Mouse (Mus musculus) midbrain, embryonic 16.5 days (tissue): ENCODE measurements around the gene Fgfr2. TPM values are rescaled to one million over a fixed set of nuclear protein-coding genes. Genes with fewer than 3 reads are reported as not detected.

Experiments
- ATAC-seq: fragments of 200-750 bp; cut with Nextera tagmentation; 2 replicates; pipeline ENCODE4 v1.8.0; 2017; ENCODE audit warnings: moderate TSS enrichment
- H3K27ac ChIP-seq: fragments of 300-500 bp; sonication (generic); 2 replicates; pipeline ENCODE4 v1.5.1; 2014; ENCODE audit warnings: mild to moderate bottlenecking, low read length, mixed read lengths
- H3K27me3 ChIP-seq: fragments of 300-500 bp; sonication (generic); 2 replicates; pipeline ENCODE4 v1.6.1; 2014; ENCODE audit warnings: low read depth, low read length, mixed read lengths; ENCODE audit not compliant: control insufficient read depth, insufficient read depth
- H3K36me3 ChIP-seq: fragments of 300-500 bp; sonication (generic); 2 replicates; pipeline ENCODE4 v1.6.1; 2014; ENCODE audit warnings: mild to moderate bottlenecking, low read length, moderate library complexity, mixed read lengths; ENCODE audit not compliant: control insufficient read depth, insufficient read depth
- H3K4me1 ChIP-seq: fragments of 300-500 bp; sonication (generic); 2 replicates; pipeline ENCODE4 v1.6.1; 2014; ENCODE audit warnings: mild to moderate bottlenecking, low read length, mixed read lengths; ENCODE audit not compliant: control insufficient read depth, insufficient read depth
- H3K4me2 ChIP-seq: fragments of 300-500 bp; sonication (generic); 2 replicates; pipeline ENCODE4 v1.6.1; 2014; ENCODE audit warnings: mild to moderate bottlenecking, low read length, mixed read lengths
- H3K4me3 ChIP-seq: fragments of 300-500 bp; sonication (generic); 2 replicates; pipeline ENCODE4 v1.5.1; 2014; ENCODE audit warnings: low read depth, mild to moderate bottlenecking, low read length, moderate library complexity, mixed read lengths
- H3K9ac ChIP-seq: fragments of 300-500 bp; sonication (generic); 2 replicates; pipeline ENCODE4 v1.6.1; 2014; ENCODE audit warnings: low read depth, low read length, mixed read lengths
- H3K9me3 ChIP-seq: fragments of 300-500 bp; sonication (generic); replicated peaks from 2 replicates; pipeline ENCODE4 v1.6.1; 2014; ENCODE audit warnings: mild to moderate bottlenecking, low read length, mixed read lengths; ENCODE audit not compliant: control insufficient read depth, poor library complexity, severe bottlenecking
- WGBS: fragments of 180-500 bp; shearing (Covaris S2); extraction: QIAGEN DNeasy Blood & Tissue Kit; methylation state at CpG from one replicate; pipeline ENCODE4 v1.1.7; 2014; 5-methylcytosine and 5-hydroxymethylcytosine counted together
- polyA plus RNA-seq: library from polyadenylated mRNA; unstranded; fragments of >200 nt; fragmentation: Nextera tagmentation; extraction: Ambion mirVana; gene quantifications from 2 replicates; pipeline ENCODE4 v1.2.1, GENCODE M21; 2015

Gene Fgfr2
- polyA plus RNA-seq, 1 experiment from 2014 or later: 23.8 TPM

DNA sequence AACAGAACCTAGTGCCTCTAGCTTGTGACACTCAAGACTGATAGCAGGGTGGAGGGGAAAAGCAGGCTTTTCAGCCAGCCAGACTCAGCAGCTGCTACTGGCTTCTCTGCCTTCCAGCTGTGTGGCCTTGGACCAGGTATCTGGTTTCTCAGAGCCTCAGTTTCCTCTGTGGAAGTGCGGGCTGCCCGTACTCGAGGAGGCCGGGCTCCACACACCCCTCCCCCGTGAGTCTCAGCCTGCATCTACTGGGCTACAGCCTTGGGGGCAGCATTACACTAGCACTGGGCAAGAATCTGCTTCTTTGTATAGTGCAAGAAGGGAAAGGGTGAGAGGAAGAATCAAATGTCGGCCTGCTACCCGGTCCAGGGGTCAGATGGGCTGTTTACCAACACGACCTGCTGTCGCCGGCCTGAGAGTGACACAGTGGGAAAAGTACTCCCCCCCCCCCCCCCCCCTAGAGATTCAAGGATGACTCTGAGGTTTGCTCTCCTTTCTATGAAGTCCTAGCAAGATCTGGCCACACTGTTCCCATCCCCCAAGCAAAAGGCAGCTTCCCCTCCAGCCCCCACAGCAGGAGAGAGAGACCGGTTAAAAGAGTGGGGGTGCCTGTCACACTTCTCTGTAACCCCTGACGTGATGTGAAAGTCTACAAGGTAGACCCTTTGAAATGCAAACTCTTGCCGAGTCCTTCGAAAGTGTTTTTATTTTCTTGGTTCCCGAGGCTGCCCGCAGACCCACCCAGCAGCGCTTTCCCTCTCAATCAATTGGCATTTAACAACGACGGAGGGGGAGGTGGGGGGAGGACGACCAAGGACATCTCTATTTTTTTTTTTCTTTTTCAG, 314.1 kb downstream of the Fgfr2 start:
- Histone ChIP-seq H3K27ac (peak overlapping the region; percentile 70), H3K27me3 (no peaks in the 10 kb centered on the region), H3K36me3 (no peaks in the 10 kb centered on the region), H3K9me3 (no peaks in the 10 kb centered on the region), H3K4me1 (peaks cover 60% of the 10 kb centered on the region), H3K4me3 (no peak overlapping the region), H3K4me2 (peak overlapping the region; percentile 38), H3K9ac (peak overlapping the region; percentile 23; the same call in 1 of the 2 replicates)
- 1% methylated on average over 20 of the region's 20 CpGs for WGBS
- ATAC-seq: 0 out of 2 replicates have a peak, but pooled peaks have one; percentile 3

DNA sequence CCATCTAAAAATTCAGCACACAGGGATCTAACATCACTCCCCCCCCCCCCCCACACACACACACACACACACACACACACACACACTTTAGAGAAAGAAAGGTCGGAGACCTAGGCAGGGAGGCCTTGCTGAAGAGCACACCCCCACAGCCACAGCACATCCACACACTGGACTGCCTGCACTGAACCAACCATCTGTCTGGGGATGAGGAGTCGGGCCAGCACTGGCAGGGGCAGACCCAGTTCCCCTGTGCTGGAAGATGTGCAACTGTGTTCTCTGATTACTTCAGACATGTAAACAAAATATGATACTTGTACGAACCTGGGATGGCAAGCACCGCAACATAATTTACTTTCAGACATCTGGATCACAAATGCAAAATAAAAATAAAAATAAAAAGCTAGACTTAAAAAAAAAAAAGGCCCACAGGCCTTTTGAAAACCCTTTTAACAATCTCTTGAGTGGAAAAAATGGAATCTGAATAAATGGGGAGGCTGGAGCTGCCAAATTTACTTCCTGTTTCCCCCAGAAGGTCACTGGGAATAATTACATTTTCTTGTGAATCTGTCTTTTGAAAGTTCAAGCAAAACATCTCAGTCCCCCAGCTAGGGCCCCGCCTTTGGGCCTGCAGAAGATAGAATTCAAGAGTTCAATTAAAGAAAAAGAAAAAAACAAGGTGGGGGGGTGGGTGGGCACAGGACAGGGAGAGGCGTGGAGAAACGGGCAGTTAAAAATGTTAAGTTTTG, 314.9 kb downstream of the Fgfr2 start:
- Histone ChIP-seq H3K9me3 (no peaks in the 10 kb centered on the region), H3K36me3 (no peaks in the 10 kb centered on the region), H3K4me3 (no peak overlapping the region), H3K27me3 (no peaks in the 10 kb centered on the region), H3K4me1 (peaks cover 58% of the 10 kb centered on the region), H3K4me2 (peak overlapping the region; percentile 38; the same call in 1 of the 2 replicates), H3K27ac (peak overlapping the region; percentile 70), H3K9ac (no peak overlapping the region)
- ATAC-seq: no peak
- 58% methylated on average over 7 of the region's 7 CpGs for WGBS

DNA sequence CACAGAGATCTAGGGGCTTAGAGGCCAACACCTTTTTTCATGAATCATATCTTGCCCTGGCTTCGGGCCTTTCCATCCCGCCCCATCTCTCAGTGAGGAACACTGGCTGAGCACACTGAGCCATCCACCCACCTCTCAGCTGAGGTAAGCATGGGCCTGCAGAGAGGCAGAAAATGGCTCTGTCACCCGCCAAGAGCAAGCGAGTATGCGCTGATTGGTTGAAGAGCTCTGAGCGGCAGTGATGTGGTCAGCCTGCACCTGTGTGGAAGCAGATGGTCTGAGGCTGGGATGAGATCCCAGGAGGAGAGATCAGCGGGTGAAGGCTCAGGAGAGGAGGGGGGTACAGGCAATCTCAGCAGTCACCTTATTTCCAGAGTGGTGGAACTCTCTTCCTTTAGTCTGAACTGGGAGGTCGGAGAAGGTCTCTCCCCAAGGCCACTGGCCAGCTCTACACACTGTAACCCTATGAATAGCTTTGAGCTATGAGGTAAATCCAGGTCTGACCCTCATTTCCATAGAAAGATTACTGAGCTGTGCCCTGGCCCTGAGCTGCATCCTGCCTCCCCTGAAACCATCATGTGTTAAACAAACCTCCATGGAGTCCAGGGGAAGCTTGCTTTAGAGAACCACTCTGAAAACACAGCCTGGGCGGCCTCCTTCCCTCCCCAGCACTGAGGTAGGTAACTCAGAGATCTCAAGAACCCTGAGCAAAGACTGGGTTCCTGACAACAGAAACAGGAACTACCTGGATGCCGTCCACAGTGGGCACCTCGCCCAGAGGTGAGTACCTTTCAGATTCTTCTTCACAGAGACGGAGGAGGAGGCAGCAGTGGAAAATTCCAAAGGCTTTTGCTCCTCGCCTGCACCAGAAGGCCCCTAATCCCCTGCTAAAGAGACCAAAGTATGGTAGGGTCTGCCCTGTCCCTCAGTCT, 316.0 kb downstream of the Fgfr2 start:
- H3K9ac ChIP-seq: 0 out of 2 replicates have a peak overlapping the region, but pooled peaks have one; percentile 23
- peaks cover 55% of the 10 kb centered on the region for H3K4me1 ChIP-seq
- H3K27ac ChIP-seq: peak overlapping the region; percentile 61
- H3K9me3 ChIP-seq: no peaks in the 10 kb centered on the region
- H3K4me3 ChIP-seq: no peak overlapping the region
- H3K27me3 ChIP-seq: no peaks in the 10 kb centered on the region
- 0 out of 2 replicates have a peak, but pooled peaks have one; percentile 12 for ATAC-seq
- H3K4me2 ChIP-seq: no peak overlapping the region
- 45% methylated on average over 13 of the region's 13 CpGs for WGBS
- no peaks in the 10 kb centered on the region for H3K36me3 ChIP-seq

DNA sequence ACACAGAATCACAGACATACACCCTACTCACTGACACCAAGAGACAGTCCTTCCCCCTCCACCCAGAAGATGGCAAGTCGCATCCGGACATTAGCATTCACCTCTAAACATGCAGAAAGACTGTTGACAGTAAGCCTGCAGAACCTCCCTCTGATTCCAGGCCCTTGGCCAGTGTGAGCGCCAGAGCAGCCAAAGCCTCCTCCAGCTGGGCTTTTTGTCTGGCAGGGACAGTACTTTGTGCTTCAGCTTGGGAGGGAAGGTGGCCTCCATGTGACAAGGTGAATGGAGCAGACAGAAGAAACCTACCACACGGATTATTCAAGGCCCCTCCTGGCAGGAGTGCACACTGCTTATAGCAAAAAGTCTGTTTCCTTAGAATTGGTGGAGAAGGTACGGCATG, 316.9 kb downstream of the Fgfr2 start:
- Histone ChIP-seq H3K4me1 (peaks cover 49% of the 10 kb centered on the region), H3K9me3 (no peaks in the 10 kb centered on the region), H3K9ac (no peak overlapping the region), H3K36me3 (no peaks in the 10 kb centered on the region), H3K27me3 (no peaks in the 10 kb centered on the region), H3K4me3 (no peak overlapping the region), H3K27ac (peak overlapping the region; percentile 61), H3K4me2 (no peak overlapping the region)
- no peak for ATAC-seq
- 34% methylated on average over 5 of the region's 5 CpGs for WGBS

DNA sequence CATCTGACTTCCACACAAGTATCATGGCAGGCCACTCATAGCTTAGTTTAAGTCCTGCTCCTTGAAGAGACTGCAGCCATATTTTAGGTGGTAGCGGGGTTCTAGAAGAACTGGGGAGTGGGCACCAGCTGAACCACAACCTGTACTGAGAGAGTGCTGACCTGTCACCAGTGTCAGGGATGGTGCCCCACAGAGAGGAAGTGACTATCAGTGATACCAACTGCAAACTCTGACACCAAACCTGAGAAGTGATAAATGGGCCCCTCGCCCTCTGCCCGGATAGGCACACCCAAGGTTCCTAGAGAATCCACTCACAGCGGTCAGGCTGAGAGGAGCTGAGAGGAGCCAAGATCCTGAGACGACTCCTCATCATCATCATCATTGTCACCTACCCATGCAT, 318.2 kb downstream of the Fgfr2 start:
- WGBS: 95% methylated on average over 5 of the region's 5 CpGs
- no peaks in the 10 kb centered on the region for H3K27me3 ChIP-seq
- H3K27ac ChIP-seq: no peak overlapping the region
- no peaks in the 10 kb centered on the region for H3K36me3 ChIP-seq
- H3K4me2 ChIP-seq: no peak overlapping the region
- no peak overlapping the region for H3K9ac ChIP-seq
- no peaks in the 10 kb centered on the region for H3K9me3 ChIP-seq
- H3K4me3 ChIP-seq: no peak overlapping the region
- ATAC-seq: no peak
- H3K4me1 ChIP-seq: peaks cover 41% of the 10 kb centered on the region

DNA sequence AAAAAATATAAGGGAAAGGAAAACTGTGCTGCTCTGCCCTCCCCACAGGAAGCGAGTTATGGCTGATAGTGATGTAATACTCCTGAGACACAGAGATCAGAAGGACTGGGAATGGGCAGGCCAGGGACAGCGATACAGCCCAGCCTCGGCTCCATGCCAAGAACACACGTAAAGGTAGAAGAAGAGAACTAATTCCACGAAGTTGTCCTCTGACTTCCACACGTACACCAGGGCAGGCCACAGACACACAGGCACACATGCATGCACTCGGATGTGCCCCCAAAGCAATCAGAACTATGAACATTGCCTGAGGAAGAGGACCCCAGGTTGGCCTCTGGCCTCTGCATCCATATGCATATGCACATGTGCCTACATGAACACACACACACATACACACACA, 318.7 kb downstream of the Fgfr2 start:
- ATAC-seq: no peak
- peaks cover 36% of the 10 kb centered on the region for H3K4me1 ChIP-seq
- 83% methylated on average over 7 of the region's 7 CpGs for WGBS

DNA sequence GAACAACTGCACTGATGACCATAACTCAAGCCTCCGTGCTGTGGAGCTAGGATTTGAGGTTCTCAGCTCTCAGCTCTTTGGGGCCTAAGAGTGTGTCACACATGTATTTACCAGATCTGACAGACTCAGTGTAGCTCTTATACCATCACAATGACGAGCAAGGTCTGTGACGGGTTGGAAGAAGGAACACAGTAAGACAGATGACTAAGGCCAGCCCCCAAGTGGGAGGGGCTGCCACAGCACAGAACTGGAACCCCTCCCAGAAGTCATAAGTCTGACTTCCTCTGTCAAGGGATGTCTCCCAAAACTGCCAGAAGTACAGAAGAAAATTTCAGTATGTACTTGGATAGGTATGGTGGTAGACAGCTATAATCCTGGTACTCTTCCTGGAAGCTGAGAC, 319.2 kb downstream of the Fgfr2 start:
- 86% methylated on average over 3 of the region's 3 CpGs for WGBS
- H3K27ac ChIP-seq: no peak overlapping the region

More for the DNA sequence above, 318.7 kb downstream of the Fgfr2 start:
- no peaks in the 10 kb centered on the region for H3K9me3 ChIP-seq
- H3K27ac ChIP-seq: no peak overlapping the region
- H3K36me3 ChIP-seq: no peaks in the 10 kb centered on the region
- no peaks in the 10 kb centered on the region for H3K27me3 ChIP-seq
- no peak overlapping the region for H3K4me2 ChIP-seq
- no peak overlapping the region for H3K9ac ChIP-seq
- H3K4me3 ChIP-seq: no peak overlapping the region

DNA sequence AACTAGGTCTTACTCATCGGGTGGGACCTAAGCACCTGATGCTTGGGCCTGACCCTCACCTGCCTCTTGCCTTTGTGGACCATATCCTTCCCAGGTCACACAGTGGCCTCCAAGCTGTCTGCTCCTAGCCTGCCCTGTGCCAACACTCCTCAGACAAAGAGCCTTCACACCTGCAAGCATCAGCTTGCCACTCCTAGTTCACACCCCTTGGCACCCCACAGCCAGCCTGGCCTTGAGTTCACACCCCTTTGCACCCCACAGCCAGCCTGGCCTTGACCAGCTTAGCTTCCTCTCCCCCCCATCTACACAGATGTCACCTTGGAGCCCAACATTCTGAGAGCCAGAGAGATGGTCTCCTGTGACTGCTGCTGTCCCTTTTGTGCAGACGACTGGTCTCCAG, 319.8 kb downstream of the Fgfr2 start:
- ATAC-seq: no peak
- H3K9ac ChIP-seq: no peak overlapping the region
- no peaks in the 10 kb centered on the region for H3K9me3 ChIP-seq
- H3K36me3 ChIP-seq: no peaks in the 10 kb centered on the region
- peaks cover 25% of the 10 kb centered on the region for H3K4me1 ChIP-seq
- 98% methylated on average over 2 of the region's 2 CpGs for WGBS
- H3K4me3 ChIP-seq: no peak overlapping the region
- no peak overlapping the region for H3K27ac ChIP-seq
- no peak overlapping the region for H3K4me2 ChIP-seq
- H3K27me3 ChIP-seq: no peaks in the 10 kb centered on the region

More for the DNA sequence above, 319.2 kb downstream of the Fgfr2 start:
- Histone ChIP-seq H3K9me3 (no peaks in the 10 kb centered on the region), H3K4me3 (no peak overlapping the region), H3K4me1 (peaks cover 31% of the 10 kb centered on the region), H3K4me2 (no peak overlapping the region), H3K36me3 (no peaks in the 10 kb centered on the region), H3K9ac (no peak overlapping the region), H3K27me3 (no peaks in the 10 kb centered on the region)
- ATAC-seq: no peak
